Mouse (Mus musculus): ENCODE data around the gene Thra. TPM values are rescaled to one million over a fixed set of nuclear protein-coding genes. Genes with fewer than 3 reads are reported as not detected.
"Not testable (repeated sequence)": the region's sequence is repeated elsewhere in the genome, so short reads cannot be mapped to it uniquely, and the experiment has no call there.

Thra gene
- polyA plus RNA-seq, 1 experiment from 2014 or later: 59.8 TPM

DNA sequence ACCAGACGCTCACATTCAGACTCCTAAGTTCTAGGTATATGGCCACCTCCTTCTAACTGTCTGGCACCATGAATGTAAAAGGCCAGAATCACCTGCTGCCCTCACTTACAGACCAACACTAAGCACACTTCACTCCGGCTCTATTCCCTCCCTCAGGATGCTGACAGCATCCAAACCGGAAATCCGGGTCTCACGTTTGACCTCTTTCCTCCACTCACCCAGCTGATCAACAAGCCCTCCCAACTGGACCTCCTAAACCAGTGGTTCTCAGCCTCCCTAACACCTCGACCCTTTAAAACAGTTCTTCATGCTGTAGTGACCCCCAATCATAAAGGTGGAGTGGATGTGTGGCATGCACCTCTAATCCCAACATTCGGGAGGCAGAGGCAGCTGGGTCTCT is 17.3 kb upstream of the Thra start:
- H3K4me2 ChIP-seq: no peak overlapping the region
- no peak overlapping the region for H3K4me3 ChIP-seq (replicated peaks)
- no peaks in the 10 kb centered on the region for H3K27me3 ChIP-seq
- H3K27ac ChIP-seq: no peak overlapping the region
- H3K4me1 ChIP-seq: peaks cover 3% of the 10 kb centered on the region
- H3K9ac ChIP-seq: no peak overlapping the region
- no peak for ATAC-seq (ENCODE audit: low FRiP score)
- H3K9me3 ChIP-seq: no peaks in the 10 kb centered on the region
- peaks cover 38% of the 10 kb centered on the region for H3K36me3 ChIP-seq (replicated peaks)
- WGBS: 86% methylated on average over 7 of the region's 7 CpGs

DNA sequence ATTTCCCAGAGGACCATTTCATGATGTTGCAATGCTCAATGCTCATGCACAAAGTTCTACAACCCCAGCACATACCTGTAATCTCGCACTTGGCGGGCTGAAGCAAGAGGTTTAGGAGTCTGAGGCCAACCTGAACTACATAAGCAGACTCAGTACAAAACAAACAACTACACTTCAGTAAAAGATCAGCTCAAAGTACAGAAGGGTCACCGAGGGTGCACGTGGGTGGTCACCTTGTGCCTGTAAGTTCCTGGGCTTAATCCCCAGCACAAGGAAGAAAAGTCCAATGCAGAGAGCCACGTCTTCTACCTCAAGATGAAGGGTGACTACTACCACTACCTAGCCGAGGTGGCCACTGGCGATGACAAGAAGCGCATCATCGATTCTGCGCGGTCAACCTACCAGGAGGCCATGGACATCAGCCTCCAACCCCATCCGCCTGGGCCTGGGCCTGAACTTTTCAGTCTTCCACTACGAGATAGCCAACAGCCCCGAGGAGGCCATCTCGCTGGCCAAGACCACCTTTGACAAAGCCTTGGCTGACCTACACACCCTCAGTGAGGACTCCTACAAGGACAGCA is 14.4 kb upstream of the Thra start:
- WGBS: 94% methylated on average over 15 of the region's 15 CpGs
- H3K9ac ChIP-seq: no peak overlapping the region
- H3K9me3 ChIP-seq: no peaks in the 10 kb centered on the region
- H3K27me3 ChIP-seq: no peaks in the 10 kb centered on the region
- peaks cover 38% of the 10 kb centered on the region for H3K36me3 ChIP-seq (replicated peaks)
- H3K27ac ChIP-seq: no peak overlapping the region
- peaks cover 13% of the 10 kb centered on the region for H3K4me1 ChIP-seq
- no peak for ATAC-seq (ENCODE audit: low FRiP score)
- H3K4me3 ChIP-seq (replicated peaks): no peak overlapping the region
- H3K4me2 ChIP-seq: no peak overlapping the region

DNA sequence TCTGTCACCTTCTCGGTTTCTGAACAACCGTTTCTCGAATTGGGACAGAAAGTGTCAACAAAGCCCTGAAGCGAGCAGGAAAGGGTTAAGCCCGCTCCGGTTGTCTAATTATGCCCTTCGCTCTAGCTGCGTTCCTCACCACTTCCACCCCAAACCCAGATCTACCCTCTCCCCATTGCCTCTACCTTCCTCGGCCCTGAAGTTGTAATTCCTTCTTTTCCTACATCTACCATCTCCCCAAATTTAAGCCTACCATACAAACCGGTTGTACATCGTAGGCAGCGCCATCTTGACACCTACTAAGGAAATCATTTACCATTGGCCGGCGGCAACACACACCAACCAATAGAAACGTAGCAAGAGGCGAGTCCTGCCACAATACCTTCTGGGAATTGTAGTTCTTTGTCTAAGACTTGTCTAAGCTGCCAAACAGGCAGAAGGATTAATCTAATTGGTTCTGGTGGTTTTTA is 11.3 kb upstream of the Thra start, which contains the start of gene Med24:
Med24 (minus strand) TSS at position 317 of the 470 bp plus-strand sequence.
- H3K27me3 ChIP-seq: no peaks in the 10 kb centered on the region
- peaks cover 13% of the 10 kb centered on the region for H3K4me1 ChIP-seq
- H3K9ac ChIP-seq: peak within 1 kb of the TSS; percentile 69
- H3K4me2 ChIP-seq: peak within 1 kb of the TSS; percentile 79
- WGBS: under 1% methylated on average over 16 of the region's 16 CpGs
- H3K4me3 ChIP-seq (replicated peaks): peak within 1 kb of the TSS; percentile 70
- peak within 1 kb of the TSS; percentile 78 for H3K27ac ChIP-seq
- H3K9me3 ChIP-seq: 0 out of 2 replicates have a peak, but pooled peaks cover 2% of the 10 kb centered on the region
- H3K36me3 ChIP-seq (replicated peaks): peaks cover 29% of the 10 kb centered on the region
- ATAC-seq (ENCODE audit: low FRiP score): peak; percentile 97

DNA sequence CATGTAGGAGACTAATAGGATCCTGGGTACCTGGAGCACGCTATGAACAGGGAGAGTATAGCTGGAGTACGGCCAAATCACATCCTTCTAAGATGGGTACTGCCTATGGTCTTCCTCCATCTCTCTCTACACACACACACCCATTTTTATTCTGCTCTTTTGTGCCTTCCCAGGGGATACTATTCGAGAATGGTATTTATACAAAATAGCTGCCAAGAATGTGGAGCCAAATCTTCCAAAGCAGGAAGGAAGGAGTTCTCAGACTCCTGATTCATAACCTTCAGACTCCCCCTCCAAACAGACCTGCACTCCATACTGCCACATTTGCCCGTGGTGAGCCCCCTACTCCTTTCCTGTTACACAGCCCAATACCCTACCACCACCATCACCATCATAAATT is 9.7 kb upstream of the Thra start:
- H3K4me3 ChIP-seq (replicated peaks): no peak overlapping the region
- H3K27ac ChIP-seq: no peak overlapping the region

DNA sequence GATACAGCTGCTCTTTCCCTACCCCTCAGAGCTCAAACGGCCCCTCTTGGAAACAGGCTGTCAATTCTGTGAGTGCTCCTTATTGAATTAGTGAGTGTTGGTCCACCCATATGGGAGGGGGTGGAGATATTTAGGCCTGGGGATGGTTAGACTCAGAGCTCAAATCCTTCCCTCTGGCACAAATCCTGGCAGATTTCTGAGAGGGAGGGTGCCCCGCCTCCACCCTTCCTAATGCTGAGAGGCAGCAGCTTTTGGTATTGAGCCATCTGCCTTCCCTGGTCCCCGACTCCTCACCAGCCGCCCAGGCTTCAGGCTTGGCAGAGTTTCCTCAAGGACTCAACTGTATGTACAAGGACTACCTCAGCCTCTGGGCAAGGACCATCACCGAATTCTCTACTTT is 9.3 kb upstream of the Thra start:
- H3K27me3 ChIP-seq: no peaks in the 10 kb centered on the region
- no peak overlapping the region for H3K27ac ChIP-seq
- WGBS: 75% methylated on average over 5 of the region's 5 CpGs
- peaks cover 16% of the 10 kb centered on the region for H3K36me3 ChIP-seq (replicated peaks)
- no peak for ATAC-seq (ENCODE audit: low FRiP score)
- H3K4me2 ChIP-seq: no peak overlapping the region
- H3K9me3 ChIP-seq: 0 out of 2 replicates have a peak, but pooled peaks cover 5% of the 10 kb centered on the region
- H3K4me1 ChIP-seq: peaks cover 13% of the 10 kb centered on the region
- no peak overlapping the region for H3K9ac ChIP-seq
- no peak overlapping the region for H3K4me3 ChIP-seq (replicated peaks)

More for the DNA sequence above, 9.7 kb upstream of the Thra start:
- H3K36me3 ChIP-seq (replicated peaks): peaks cover 20% of the 10 kb centered on the region
- H3K9ac ChIP-seq: no peak overlapping the region
- H3K9me3 ChIP-seq: 0 out of 2 replicates have a peak, but pooled peaks cover 5% of the 10 kb centered on the region
- 63% methylated on average over 4 of the region's 4 CpGs for WGBS
- no peaks in the 10 kb centered on the region for H3K27me3 ChIP-seq
- ATAC-seq (ENCODE audit: low FRiP score): no peak
- H3K4me1 ChIP-seq: peaks cover 13% of the 10 kb centered on the region
- no peak overlapping the region for H3K4me2 ChIP-seq

DNA sequence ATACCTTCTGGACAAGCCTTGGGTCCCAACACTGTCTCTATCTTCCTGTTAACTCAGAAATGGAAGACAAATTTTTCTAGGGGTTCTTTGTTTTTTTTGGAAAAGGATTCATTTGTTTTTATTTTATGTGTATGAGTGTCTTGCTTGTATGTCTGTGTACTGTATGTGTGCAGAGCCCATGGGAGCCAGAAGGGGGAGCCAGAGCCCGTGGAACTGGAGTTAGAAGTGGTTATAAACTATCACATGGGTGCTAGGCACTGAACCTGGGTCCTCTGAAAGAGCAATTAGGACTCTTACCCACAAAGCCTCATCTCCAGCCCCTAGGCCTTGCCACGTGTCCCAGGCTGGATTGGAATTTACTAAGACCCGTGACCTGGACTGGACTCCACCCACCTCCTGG is 6.4 kb upstream of the Thra start:
- no peak for ATAC-seq (ENCODE audit: low FRiP score)
- Histone ChIP-seq H3K4me2 (no peak overlapping the region), H3K27me3 (no peaks in the 10 kb centered on the region), H3K9me3 (0 out of 2 replicates have a peak, but pooled peaks cover 5% of the 10 kb centered on the region), H3K4me3 (replicated peaks) (no peak overlapping the region), H3K9ac (no peak overlapping the region), H3K36me3 (replicated peaks) (no peaks in the 10 kb centered on the region), H3K4me1 (peaks cover 15% of the 10 kb centered on the region), H3K27ac (no peak overlapping the region)
- WGBS: 78% methylated on average over 3 of the region's 3 CpGs

DNA sequence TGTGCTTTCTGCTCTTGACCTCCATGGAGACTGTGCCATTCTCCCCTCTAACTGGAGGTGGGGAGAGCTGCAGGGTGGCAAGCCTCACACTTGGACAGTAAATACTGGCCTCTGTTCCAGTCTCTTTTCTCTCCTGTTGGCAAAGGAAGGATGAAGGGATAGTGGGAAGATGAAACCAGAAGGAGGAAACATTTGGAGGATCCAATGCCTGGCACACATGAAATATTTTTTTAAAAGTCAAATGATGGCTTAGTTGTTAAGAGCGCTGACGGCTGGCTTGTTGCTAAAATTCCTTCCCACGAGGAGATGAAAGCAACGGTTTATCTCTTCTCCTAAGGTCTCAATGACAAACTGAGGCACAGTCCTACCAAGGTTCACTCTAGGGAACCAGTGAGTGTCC is 5.3 kb upstream of the Thra start:
- WGBS: 93% methylated on average over 4 of the region's 4 CpGs
- Histone ChIP-seq H3K9me3 (0 out of 2 replicates have a peak, but pooled peaks cover 5% of the 10 kb centered on the region), H3K4me2 (no peak overlapping the region), H3K4me1 (peaks cover 20% of the 10 kb centered on the region), H3K9ac (no peak overlapping the region), H3K27ac (no peak overlapping the region), H3K36me3 (replicated peaks) (no peaks in the 10 kb centered on the region), H3K4me3 (replicated peaks) (no peak overlapping the region), H3K27me3 (no peaks in the 10 kb centered on the region)
- no peak for ATAC-seq (ENCODE audit: low FRiP score)

DNA sequence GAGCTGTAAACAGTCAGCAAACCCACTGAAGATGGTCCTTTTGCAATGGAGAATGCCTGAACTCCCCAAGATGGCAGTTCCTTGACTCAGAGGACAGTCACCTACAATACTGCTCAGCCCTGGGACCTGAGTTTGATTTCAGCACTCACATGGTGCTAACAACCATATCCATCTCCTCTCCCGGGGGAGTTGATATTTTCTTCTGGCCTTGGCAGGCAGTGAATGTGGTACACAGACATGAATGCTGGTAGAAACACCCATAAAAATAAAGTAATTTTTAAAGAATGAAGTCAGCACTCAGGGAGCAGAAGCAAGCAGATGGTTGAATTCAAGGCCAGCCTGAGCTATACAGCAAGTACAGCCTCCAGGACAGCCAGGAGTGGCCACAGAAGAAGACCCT is 4.3 kb upstream of the Thra start:
- Histone ChIP-seq H3K4me3 (replicated peaks) (no peak overlapping the region), H3K36me3 (replicated peaks) (no peaks in the 10 kb centered on the region), H3K9me3 (0 out of 2 replicates have a peak, but pooled peaks cover 5% of the 10 kb centered on the region), H3K9ac (no peak overlapping the region), H3K4me2 (no peak overlapping the region), H3K27me3 (no peaks in the 10 kb centered on the region), H3K4me1 (peaks cover 31% of the 10 kb centered on the region), H3K27ac (no peak overlapping the region)
- WGBS: 100% methylated on average over 1 of the region's 1 CpGs
- no peak for ATAC-seq (ENCODE audit: low FRiP score)

DNA sequence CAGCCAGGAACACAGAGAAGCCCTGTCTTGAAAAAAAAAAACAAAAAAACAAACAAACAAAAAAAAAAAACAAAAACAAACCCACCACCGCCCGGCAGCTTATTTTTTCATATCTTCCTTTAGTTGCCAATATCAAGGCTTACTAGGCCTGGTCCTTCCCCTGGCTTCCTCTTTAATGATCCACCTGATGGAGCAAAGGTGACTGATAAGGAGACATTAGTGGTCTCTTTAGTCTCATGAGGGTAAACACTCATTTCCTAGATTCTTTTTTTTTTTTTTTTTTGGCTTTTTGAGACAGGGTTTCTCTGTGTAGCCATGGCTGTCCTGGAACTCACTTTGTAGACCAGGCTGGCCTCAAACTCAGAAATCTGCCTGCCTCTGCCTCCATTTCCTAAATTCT is 3.2 kb upstream of the Thra start:
- WGBS: 96% methylated on average over 2 of the region's 2 CpGs

DNA sequence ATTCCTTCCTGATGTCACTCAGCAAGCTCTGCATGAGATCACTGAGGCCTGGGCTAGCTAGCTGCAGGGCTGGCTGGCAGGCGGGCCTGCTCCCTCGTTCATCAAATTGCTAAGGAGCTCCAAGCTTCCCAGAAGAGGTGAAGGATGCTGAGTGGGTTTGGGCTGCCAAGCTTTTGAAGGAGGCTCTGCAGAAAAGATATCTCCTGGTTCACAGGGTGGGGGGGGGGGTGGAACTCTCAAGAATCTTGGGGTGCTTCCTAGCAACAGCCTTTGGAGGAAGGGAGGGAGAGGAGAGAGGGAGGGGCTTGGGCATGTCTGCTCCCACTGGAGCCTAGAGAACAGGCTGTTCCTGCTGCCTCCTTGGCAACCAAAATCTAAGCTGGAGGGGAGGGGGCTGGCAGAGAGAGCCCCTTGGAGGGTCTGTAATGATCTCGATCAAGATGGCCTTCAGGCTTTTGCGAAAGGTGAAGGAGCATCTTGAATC is 2.0 kb upstream of the Thra start:
- 36% methylated on average over 4 of the region's 4 CpGs for WGBS
- peak overlapping the region; percentile 82 for H3K27ac ChIP-seq
- no peaks in the 10 kb centered on the region for H3K36me3 ChIP-seq (replicated peaks)
- H3K27me3 ChIP-seq: no peaks in the 10 kb centered on the region
- peak overlapping the region; percentile 1; the same call in 1 of the 2 replicates for H3K4me2 ChIP-seq
- H3K9me3 ChIP-seq: 0 out of 2 replicates have a peak, but pooled peaks cover 5% of the 10 kb centered on the region
- no peak overlapping the region for H3K9ac ChIP-seq
- H3K4me3 ChIP-seq (replicated peaks): no peak overlapping the region
- no peak for ATAC-seq (ENCODE audit: low FRiP score)
- peaks cover 44% of the 10 kb centered on the region for H3K4me1 ChIP-seq

More for the DNA sequence above, 3.2 kb upstream of the Thra start:
- ATAC-seq (ENCODE audit: low FRiP score); H3K27me3 ChIP-seq; H3K4me2 ChIP-seq; H3K4me3 ChIP-seq (replicated peaks); H3K27ac ChIP-seq; H3K9ac ChIP-seq; H3K9me3 ChIP-seq; H3K36me3 ChIP-seq (replicated peaks): not testable (repeated sequence)
- peaks cover 33% of the 10 kb centered on the region for H3K4me1 ChIP-seq

DNA sequence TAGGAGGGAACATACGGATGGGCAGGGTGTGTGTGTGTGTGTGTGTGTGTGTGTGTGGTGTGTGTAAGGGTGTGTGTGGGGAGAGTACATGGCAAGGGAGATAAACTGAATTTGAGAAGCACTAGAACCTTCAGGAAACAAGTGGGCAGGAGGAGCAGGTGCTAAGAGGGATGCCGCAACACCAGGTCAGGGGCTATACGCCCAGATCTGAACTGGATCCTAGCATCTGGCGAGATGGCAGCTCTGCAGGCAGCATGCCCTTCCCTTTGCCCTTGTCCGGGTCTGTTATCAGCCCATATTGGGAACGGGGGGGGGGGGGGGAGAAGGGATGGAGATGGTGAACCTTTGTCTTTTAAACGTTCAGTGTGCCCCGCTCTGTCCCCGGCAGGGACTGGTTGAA is 1.5 kb upstream of the Thra start:
- Histone ChIP-seq H3K4me2 (peak overlapping the region; percentile 1; the same call in 1 of the 2 replicates), H3K4me1 (peaks cover 48% of the 10 kb centered on the region), H3K9ac (no peak overlapping the region), H3K27me3 (no peaks in the 10 kb centered on the region), H3K4me3 (replicated peaks) (no peak overlapping the region), H3K27ac (peak overlapping the region; percentile 82), H3K36me3 (replicated peaks) (no peaks in the 10 kb centered on the region), H3K9me3 (0 out of 2 replicates have a peak, but pooled peaks cover 5% of the 10 kb centered on the region)
- WGBS: 71% methylated on average over 7 of the region's 9 CpGs
- ATAC-seq (ENCODE audit: low FRiP score): no peak

DNA sequence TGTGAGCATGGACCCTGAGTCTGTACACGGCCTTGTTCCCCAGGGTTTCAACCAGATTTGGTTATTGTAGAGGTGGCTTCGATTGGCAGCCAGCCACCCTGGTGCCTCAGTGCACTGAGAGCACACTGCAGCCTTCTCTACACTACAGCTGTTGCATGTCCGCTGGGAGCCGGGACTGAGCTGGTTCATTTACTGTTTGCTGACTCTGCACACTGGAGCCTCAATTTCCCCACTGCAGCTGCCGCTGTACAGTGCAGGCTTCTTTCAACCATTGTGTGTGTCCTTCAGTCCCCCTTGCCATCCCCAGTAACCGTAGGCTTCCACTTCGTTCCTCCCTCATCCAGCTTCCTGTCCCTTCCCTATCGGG is 429 bp upstream of the Thra start:
- Histone ChIP-seq H3K9me3 (no peaks in the 10 kb centered on the region), H3K27me3 (no peaks in the 10 kb centered on the region), H3K27ac (peak overlapping the region; percentile 98), H3K4me3 (replicated peaks) (peak overlapping the region; percentile 84), H3K36me3 (replicated peaks) (no peaks in the 10 kb centered on the region), H3K4me2 (peak overlapping the region; percentile 74), H3K4me1 (peaks cover 59% of the 10 kb centered on the region), H3K9ac (peak overlapping the region; percentile 94)
- 8% methylated on average over 8 of the region's 8 CpGs for WGBS
- peak; percentile 31; the same call in 1 of the 2 replicates for ATAC-seq (ENCODE audit: low FRiP score)
